Mouse (Mus musculus) ES-E14 (cell line): ENCODE measurements at regions not wholly inside any gene's neighbourhood (a gene's known extent, or its start where the extent isn't known, plus 50 kb on each side); places are given as distances from the start of the nearest gene placed in this dataset.

Experiments
- DNase-seq: peaks from one replicate; pipeline ENCODE4 v3.0.0-alpha.2; 2013; ENCODE audit warnings: low read depth, low spot score
- H3K27ac ChIP-seq: 2 replicates; pipeline ENCODE4 v1.5.1; 2012; ENCODE audit warnings: low read depth, mild to moderate bottlenecking, low read length, moderate library complexity, mixed read lengths; ENCODE audit not compliant: poor library complexity, insufficient read depth, severe bottlenecking
- H3K36me3 ChIP-seq: 2 replicates; pipeline ENCODE4 v1.6.1; 2012; ENCODE audit warnings: mild to moderate bottlenecking, low read length, moderate library complexity, mixed read lengths; ENCODE audit not compliant: control insufficient read depth, poor library complexity, insufficient read depth, severe bottlenecking
- H3K4me1 ChIP-seq, 2 experiments: fragments of 150-350 bp in 1 of 2; sonication (generic) in 1 of 2; 2 replicates each; pipeline ENCODE4 v1.6.1; 2012; ENCODE audit warnings: low read length in 2 of 2, mild to moderate bottlenecking in 1 of 2, mixed read lengths in 1 of 2; ENCODE audit not compliant: control insufficient read depth in 2 of 2, insufficient read depth in 2 of 2, poor library complexity in 1 of 2
- H3K4me3 ChIP-seq, 2 experiments: fragments of 150-350 bp in 1 of 2; sonication (generic) in 1 of 2; 2 replicates each; pipeline ENCODE4 v1.5.1; 2012; ENCODE audit warnings: low read length in 2 of 2, low read depth in 1 of 2, mild to moderate bottlenecking in 1 of 2, mixed read lengths in 1 of 2; ENCODE audit not compliant: insufficient read depth in 1 of 2, poor library complexity in 1 of 2, severe bottlenecking in 1 of 2
- H3K9ac ChIP-seq: 2 replicates; pipeline ENCODE4 v1.6.1; 2012; ENCODE audit warnings: low read depth, mild to moderate bottlenecking, low read length, mixed read lengths; ENCODE audit not compliant: poor library complexity, insufficient read depth, severe bottlenecking
- H3K9me3 ChIP-seq: fragments of 150-350 bp; sonication (generic); 2 replicates; pipeline ENCODE4 v1.6.1; 2012; ENCODE audit warnings: low read depth, mild to moderate bottlenecking, low read length; ENCODE audit not compliant: control insufficient read depth, insufficient read depth
- CHD2 ChIP-seq: IDR thresholded peaks from 2 replicates; pipeline ENCODE4 v1.6.1; 2014; ENCODE audit warnings: mild to moderate bottlenecking, low read depth, low read length, inconsistent platforms
- HCFC1 ChIP-seq: IDR thresholded peaks from 2 replicates; pipeline ENCODE4 v1.6.1; 2012; ENCODE audit warnings: low read length, inconsistent platforms, borderline replicate concordance; ENCODE audit not compliant: insufficient read depth
- MAFK ChIP-seq: IDR thresholded peaks from 2 replicates; pipeline ENCODE4 v1.6.1; 2014; ENCODE audit warnings: mild to moderate bottlenecking, low read depth, low read length, inconsistent platforms; ENCODE audit not compliant: insufficient read depth
- ZC3H11A ChIP-seq: IDR thresholded peaks from 2 replicates; pipeline ENCODE4 v1.6.1; 2012; ENCODE audit warnings: low read depth, mild to moderate bottlenecking, inconsistent platforms, low read length, borderline replicate concordance
- ZNF384 ChIP-seq: IDR thresholded peaks from 2 replicates; pipeline ENCODE4 v1.6.1; 2012; ENCODE audit warnings: low read depth, low read length, inconsistent platforms
- in situ Hi-C, 2 experiments: fragments of 600-800 bp; cut with MboI; formaldehyde crosslinking; loops; one replicate each; pipeline ENCODE4 v1.15.1; 2025; ENCODE audit warnings: low sequenced_read_pairs in 2 of 2, inconsistent platforms in 1 of 2; ENCODE audit not compliant: unreplicated experiment in 2 of 2

DNA sequence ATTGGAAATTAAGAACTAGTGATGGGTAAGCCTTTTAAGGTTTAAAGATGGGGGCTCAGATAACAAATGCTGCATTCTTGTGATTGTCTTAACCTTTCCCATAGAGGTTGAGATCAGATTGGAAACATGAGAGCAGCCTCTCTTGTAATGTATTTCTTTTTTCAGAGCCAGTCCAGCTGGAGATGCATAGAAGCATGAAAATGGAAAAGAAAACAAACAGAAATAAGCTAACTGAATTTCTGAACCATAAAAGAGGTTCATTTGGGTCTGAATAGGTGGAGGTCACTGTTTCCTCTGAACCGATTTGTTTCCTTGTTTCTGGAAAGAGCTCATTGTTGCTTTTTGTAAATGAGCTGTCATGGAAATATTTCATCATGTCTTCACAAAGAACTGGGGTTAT, 363.9 kb downstream of the Slc6a15 start:
- Histone ChIP-seq H3K9me3 (no peaks in the 10 kb centered on the region), H3K9ac (no peak overlapping the region), H3K27ac (no peak overlapping the region), H3K4me3 (no peak overlapping the region), H3K36me3 (no peaks in the 10 kb centered on the region), H3K4me1 (no peaks in the 10 kb centered on the region)
- in situ Hi-C loops: no loop called here
- TF ChIP-seq ZC3H11A (no peak), ZNF384 (no peak), HCFC1 (no peak), CHD2 (no peak), MAFK (no peak)
- DNase-seq: no peak

GRCm38 (mm10) chr10:103731981-103732380, 364.4 kb downstream of the Slc6a15 start:
- H3K9me3 ChIP-seq: no peaks in the 10 kb centered on the region
- in situ Hi-C loops: no loop called here
- DNase-seq: no peak

DNA sequence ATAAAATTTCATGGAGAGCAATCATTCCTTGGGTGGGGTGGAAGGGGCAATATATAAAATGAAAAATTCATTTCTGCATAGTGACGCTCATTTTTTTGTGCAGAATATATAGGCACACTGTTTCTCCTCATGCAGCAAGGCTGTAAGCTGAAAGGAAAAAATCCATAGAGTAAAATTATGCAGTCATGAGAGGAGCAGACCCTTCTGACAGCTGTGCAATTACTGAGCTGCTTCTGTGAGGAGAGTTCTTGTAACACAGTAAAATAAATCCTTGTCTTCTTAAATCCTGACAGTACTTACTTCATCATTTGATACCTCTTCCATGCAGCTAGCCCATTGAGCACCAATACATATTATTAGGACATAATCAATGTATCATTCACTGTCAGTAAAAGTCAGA, 362.7 kb upstream of the Gm21293 start:
- Histone ChIP-seq H3K36me3 (no peaks in the 10 kb centered on the region), H3K9ac (no peak overlapping the region), H3K4me3 (no peak overlapping the region), H3K27ac (no peak overlapping the region), H3K4me1 (no peaks in the 10 kb centered on the region), H3K9me3 (no peaks in the 10 kb centered on the region)
- TF ChIP-seq CHD2: no peak
- no peak for TF ChIP-seq ZC3H11A
- TF ChIP-seq HCFC1: no peak
- TF ChIP-seq MAFK: no peak
- TF ChIP-seq ZNF384: no peak
- in situ Hi-C loops: no loop called here
- DNase-seq: no peak

More at GRCm38 (mm10) chr10:103731981-103732380, 364.4 kb downstream of the Slc6a15 start:
- no peak overlapping the region for H3K4me3 ChIP-seq
- H3K27ac ChIP-seq: no peak overlapping the region
- no peaks in the 10 kb centered on the region for H3K4me1 ChIP-seq
- TF ChIP-seq CHD2 (no peak), MAFK (no peak), HCFC1 (no peak), ZNF384 (no peak), ZC3H11A (no peak)
- no peak overlapping the region for H3K9ac ChIP-seq
- no peaks in the 10 kb centered on the region for H3K36me3 ChIP-seq

- no peak overlapping the region for H3K9ac ChIP-seq
- DNase-seq: no peak
- in situ Hi-C loops: no loop called here
- no peaks in the 10 kb centered on the region for H3K9me3 ChIP-seq
- no peaks in the 10 kb centered on the region for H3K36me3 ChIP-seq
- H3K27ac ChIP-seq: no peak overlapping the region
- no peak for TF ChIP-seq ZNF384
- no peak for TF ChIP-seq CHD2
- no peak for TF ChIP-seq HCFC1
- TF ChIP-seq ZC3H11A: no peak
- TF ChIP-seq MAFK: no peak
- no peaks in the 10 kb centered on the region for H3K4me1 ChIP-seq
- no peak overlapping the region for H3K4me3 ChIP-seq
These were observed 357.9 kb upstream of the Gm21293 start for GRCm38 (mm10) chr10:103784920-103785319.

DNA sequence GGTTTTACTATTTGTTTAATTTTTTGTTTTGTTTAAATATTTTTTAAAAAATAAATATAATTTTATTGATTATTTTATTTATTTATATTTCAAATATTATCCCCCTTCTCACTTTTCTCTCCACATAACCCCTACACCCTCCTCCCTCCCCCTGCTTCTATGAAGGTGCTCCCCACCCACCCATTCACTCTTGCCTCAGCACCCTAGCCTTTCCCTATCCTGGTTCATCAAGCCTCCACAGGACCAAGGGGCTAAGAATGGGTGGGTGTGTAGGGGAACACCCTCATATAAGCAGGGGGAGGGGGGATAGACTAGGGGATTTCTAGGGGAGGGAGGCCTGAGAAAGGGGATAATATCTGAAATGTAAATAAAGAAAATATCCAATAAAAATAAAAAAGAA, 313.7 kb upstream of the Gm21293 start:
- H3K9me3 ChIP-seq: no peaks in the 10 kb centered on the region
- H3K4me1 ChIP-seq: no peaks in the 10 kb centered on the region
- H3K9ac ChIP-seq: no peak overlapping the region
- in situ Hi-C loops: no loop called here
- DNase-seq: no peak
- no peak overlapping the region for H3K4me3 ChIP-seq
- TF ChIP-seq HCFC1 (no peak), CHD2 (no peak), ZNF384 (no peak)
- H3K27ac ChIP-seq: no peak overlapping the region
- H3K36me3 ChIP-seq: no peaks in the 10 kb centered on the region
